Mouse (Mus musculus) hindbrain, embryonic 12.5 days (tissue): ENCODE measurements at regions not wholly inside any gene's neighbourhood (a gene's known extent, or its start where the extent isn't known, plus 50 kb on each side); places are given as distances from the start of the nearest gene placed in this dataset.

Source experiments
- ATAC-seq: fragments of 200-750 bp; cut with Nextera tagmentation; 2 replicates; pipeline ENCODE4 v1.8.0; 2017; ENCODE audit warnings: moderate TSS enrichment; ENCODE audit not compliant: low FRiP score
- H3K27ac ChIP-seq: fragments of 300-500 bp; sonication (generic); 2 replicates; pipeline ENCODE4 v1.5.1; 2016; ENCODE audit warnings: mild to moderate bottlenecking
- H3K27me3 ChIP-seq: fragments of 300-500 bp; sonication (generic); 2 replicates; pipeline ENCODE4 v1.6.1; 2016; ENCODE audit warnings: mild to moderate bottlenecking
- H3K36me3 ChIP-seq: fragments of 300-500 bp; sonication (generic); 2 replicates; pipeline ENCODE4 v1.6.1; 2016; ENCODE audit warnings: mild to moderate bottlenecking
- H3K4me1 ChIP-seq: fragments of 300-500 bp; sonication (generic); 2 replicates; pipeline ENCODE4 v1.6.1; 2016
- H3K4me2 ChIP-seq: fragments of 300-500 bp; sonication (generic); replicated peaks from 2 replicates; pipeline ENCODE4 v1.6.1; 2016; ENCODE audit warnings: mild to moderate bottlenecking
- H3K4me3 ChIP-seq: fragments of 300-500 bp; sonication (generic); 2 replicates; pipeline ENCODE4 v1.5.1; 2016; ENCODE audit warnings: mild to moderate bottlenecking
- H3K9ac ChIP-seq: fragments of 300-500 bp; sonication (generic); 2 replicates; pipeline ENCODE4 v1.6.1; 2016; ENCODE audit warnings: mild to moderate bottlenecking, moderate library complexity
- H3K9me3 ChIP-seq: fragments of 300-500 bp; sonication (generic); replicated peaks from 2 replicates; pipeline ENCODE4 v1.6.1; 2016; ENCODE audit warnings: mild to moderate bottlenecking
- WGBS: fragments of 180-500 bp; shearing (Covaris S2); methylation state at CpG from one replicate; pipeline ENCODE4 v1.1.7; 2016; 5-methylcytosine and 5-hydroxymethylcytosine counted together

- H3K27ac ChIP-seq = no peak overlapping the region
- ATAC-seq = no peak
- H3K4me1 ChIP-seq = no peaks in the 10 kb centered on the region
- no peak overlapping the region for H3K4me2 ChIP-seq
- no peaks in the 10 kb centered on the region for H3K9me3 ChIP-seq
- WGBS = 90% methylated on average over 2 of the region's 2 CpGs
- no peak overlapping the region for H3K9ac ChIP-seq
- H3K27me3 ChIP-seq = no peaks in the 10 kb centered on the region
- H3K4me3 ChIP-seq = no peak overlapping the region
- no peaks in the 10 kb centered on the region for H3K36me3 ChIP-seq
Measured at GRCm38 (mm10) chr13:86657051-86657450, 610.3 kb upstream of the Cox7c start.

- H3K9ac ChIP-seq = no peak overlapping the region
- H3K9me3 ChIP-seq = no peaks in the 10 kb centered on the region
- 76% methylated on average over 1 of the region's 1 CpGs for WGBS
- no peaks in the 10 kb centered on the region for H3K27me3 ChIP-seq
- no peak for ATAC-seq
- H3K4me1 ChIP-seq = no peaks in the 10 kb centered on the region
- H3K4me2 ChIP-seq = no peak overlapping the region
- no peak overlapping the region for H3K27ac ChIP-seq
- H3K4me3 ChIP-seq = no peak overlapping the region
- no peaks in the 10 kb centered on the region for H3K36me3 ChIP-seq
Measured at GRCm38 (mm10) chr13:86621761-86622160, 575.1 kb upstream of the Cox7c start.

GRCm38 (mm10) chr13:86602015-86602414, 555.3 kb upstream of the Cox7c start:
- H3K36me3 ChIP-seq = no peaks in the 10 kb centered on the region
- no peaks in the 10 kb centered on the region for H3K9me3 ChIP-seq
- 0 out of 2 replicates have a peak, but pooled peaks have one; percentile 38 for ATAC-seq
- no peak overlapping the region for H3K4me2 ChIP-seq
- H3K4me3 ChIP-seq = no peak overlapping the region
- H3K27me3 ChIP-seq = no peaks in the 10 kb centered on the region
- H3K4me1 ChIP-seq = no peaks in the 10 kb centered on the region
- no peak overlapping the region for H3K9ac ChIP-seq
- H3K27ac ChIP-seq = no peak overlapping the region

- WGBS = 94% methylated on average over 3 of the region's 3 CpGs
- Histone ChIP-seq H3K9me3 (no peaks in the 10 kb centered on the region), H3K36me3 (no peaks in the 10 kb centered on the region), H3K4me1 (no peaks in the 10 kb centered on the region), H3K4me3 (no peak overlapping the region), H3K9ac (no peak overlapping the region), H3K27me3 (no peaks in the 10 kb centered on the region), H3K4me2 (no peak overlapping the region), H3K27ac (no peak overlapping the region)
- no peak for ATAC-seq
Measured at GRCm38 (mm10) chr13:86595126-86595525, 548.4 kb upstream of the Cox7c start.

GRCm38 (mm10) chr13:86571901-86572300, 525.2 kb upstream of the Cox7c start:
- Histone ChIP-seq H3K9ac (no peak overlapping the region), H3K27me3 (no peaks in the 10 kb centered on the region), H3K9me3 (no peaks in the 10 kb centered on the region), H3K4me2 (no peak overlapping the region), H3K4me1 (no peaks in the 10 kb centered on the region), H3K36me3 (no peaks in the 10 kb centered on the region), H3K4me3 (no peak overlapping the region), H3K27ac (no peak overlapping the region)
- 34% methylated on average over 1 of the region's 1 CpGs for WGBS
- ATAC-seq = no peak

- Histone ChIP-seq H3K9ac (no peak overlapping the region), H3K4me1 (no peaks in the 10 kb centered on the region), H3K4me3 (no peak overlapping the region), H3K36me3 (no peaks in the 10 kb centered on the region), H3K27ac (no peak overlapping the region), H3K4me2 (no peak overlapping the region), H3K9me3 (no peaks in the 10 kb centered on the region), H3K27me3 (no peaks in the 10 kb centered on the region)
- ATAC-seq = no peak
- 77% methylated on average over 2 of the region's 2 CpGs for WGBS
Measured at GRCm38 (mm10) chr13:86555596-86555995, 508.9 kb upstream of the Cox7c start.
